Mouse (Mus musculus): Measurements from ENCODE around the gene Pcsk2.

Pcsk2 gene

DNA sequence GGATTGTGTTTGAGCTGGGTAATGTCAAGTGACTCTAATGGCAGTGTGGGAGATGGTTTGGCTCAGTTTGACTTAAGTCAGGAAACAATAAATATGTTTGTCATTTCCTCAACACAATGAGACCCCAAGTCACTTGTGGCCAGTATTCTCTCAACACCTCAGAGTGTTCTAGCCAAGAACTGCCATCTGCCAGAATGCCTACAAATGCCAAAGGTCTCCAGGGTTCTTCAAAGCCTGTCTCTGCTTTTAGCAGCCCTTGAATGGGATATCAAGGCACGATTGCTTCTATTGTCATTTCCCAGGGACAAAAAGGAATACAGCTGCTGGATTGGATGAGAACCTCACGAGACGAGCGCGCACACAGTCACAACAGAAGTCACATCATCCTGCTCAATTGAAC is 100.0 kb downstream of the Pcsk2 start:
- no peak for DNase-seq

DNA sequence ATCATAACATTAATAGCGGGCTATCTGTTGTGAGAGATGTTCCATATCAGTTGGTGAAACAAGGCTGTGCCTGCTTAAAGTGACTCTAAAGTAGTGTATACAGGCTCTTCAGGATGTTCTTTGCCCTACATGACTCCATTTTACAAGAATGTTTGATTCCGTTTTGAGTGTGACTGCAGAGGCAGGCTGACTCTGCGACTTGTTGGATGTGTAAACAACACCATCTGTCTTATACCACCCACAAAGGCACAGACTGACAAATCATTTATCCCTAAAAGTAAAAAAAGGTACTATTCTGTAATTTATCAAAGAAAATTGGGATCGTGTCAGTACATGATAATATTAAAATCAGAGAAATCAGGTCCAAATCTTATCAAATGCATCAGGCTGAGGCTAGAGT is 108.7 kb downstream of the Pcsk2 start:
- no peak for DNase-seq

DNA sequence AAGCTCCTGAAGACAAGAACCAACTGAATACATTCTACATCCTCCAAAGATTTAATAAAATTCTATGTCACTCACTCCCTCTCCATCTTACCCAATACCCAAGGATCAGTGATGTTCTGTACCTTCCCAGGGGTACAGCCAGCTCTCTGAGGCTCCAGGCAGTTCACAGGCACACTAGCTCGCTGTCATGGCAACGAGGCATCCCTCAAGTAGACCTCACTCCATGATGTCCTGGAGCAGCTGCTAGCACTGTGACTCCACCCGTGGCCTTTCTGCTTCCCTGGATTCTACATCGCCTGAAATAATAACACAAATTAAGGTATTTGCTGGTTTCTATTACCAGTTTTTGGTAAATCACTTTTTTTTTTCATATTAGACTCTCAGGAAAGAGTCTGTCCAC is 111.0 kb downstream of the Pcsk2 start:
- no peak for DNase-seq

DNA sequence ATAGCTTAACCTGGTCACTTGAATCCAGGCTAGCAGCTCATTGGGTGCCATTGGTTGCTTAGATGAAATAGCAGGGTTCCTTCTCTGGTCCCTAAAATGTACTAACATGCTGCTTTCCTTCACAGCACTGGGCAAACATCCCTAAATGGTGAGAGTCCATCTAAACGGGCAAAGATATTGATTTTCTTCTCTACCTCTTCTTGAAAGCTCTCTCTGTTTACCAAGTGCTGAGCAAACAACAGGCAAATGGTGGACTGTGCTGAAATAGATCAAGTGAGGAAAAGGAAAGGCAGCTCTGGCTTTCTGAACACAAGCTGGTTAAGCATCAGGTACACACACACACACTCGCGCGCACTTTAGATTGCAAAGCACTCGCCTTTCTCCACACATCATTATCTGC is 120.8 kb downstream of the Pcsk2 start:
- no peak for DNase-seq

DNA sequence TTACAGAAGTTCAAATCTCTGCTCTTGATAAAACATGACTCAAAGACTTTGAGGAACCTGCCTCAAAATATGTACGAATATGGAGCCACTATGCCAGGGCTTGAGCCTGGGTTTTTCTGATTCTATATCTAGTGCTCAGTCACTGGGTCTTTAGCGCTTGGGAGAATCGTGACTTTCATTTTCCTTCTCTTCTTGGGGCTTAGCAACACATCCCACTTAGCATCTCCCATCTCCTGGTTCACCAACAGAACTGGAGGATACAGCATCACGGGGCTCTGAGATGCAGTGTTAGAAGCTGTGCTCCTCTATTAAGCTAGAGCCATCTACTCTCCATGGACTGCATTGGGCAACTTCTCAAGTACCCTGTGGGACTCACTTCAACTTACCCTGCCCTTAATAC is 131.9 kb downstream of the Pcsk2 start:
- DNase-seq = no peak

DNA sequence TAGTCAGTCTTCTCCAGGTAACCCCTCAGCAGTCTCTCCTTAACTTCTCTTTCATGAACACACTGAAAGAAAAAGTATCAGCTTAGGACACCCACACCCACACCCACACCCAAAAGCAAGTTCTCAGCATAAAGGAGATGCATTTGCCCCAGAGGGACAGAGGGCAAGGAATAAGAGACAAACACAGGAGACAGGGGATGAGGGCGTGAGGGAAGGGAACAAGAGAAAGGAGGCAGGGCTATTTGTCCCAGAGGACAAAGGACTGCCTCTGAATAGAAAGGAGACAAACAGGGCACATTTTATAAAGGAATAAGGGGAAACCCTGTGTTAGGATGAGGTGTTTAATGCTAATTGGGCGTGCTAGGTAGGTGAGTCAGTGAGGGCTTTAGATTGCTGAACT is 133.6 kb downstream of the Pcsk2 start:
- DNase-seq = no peak

DNA sequence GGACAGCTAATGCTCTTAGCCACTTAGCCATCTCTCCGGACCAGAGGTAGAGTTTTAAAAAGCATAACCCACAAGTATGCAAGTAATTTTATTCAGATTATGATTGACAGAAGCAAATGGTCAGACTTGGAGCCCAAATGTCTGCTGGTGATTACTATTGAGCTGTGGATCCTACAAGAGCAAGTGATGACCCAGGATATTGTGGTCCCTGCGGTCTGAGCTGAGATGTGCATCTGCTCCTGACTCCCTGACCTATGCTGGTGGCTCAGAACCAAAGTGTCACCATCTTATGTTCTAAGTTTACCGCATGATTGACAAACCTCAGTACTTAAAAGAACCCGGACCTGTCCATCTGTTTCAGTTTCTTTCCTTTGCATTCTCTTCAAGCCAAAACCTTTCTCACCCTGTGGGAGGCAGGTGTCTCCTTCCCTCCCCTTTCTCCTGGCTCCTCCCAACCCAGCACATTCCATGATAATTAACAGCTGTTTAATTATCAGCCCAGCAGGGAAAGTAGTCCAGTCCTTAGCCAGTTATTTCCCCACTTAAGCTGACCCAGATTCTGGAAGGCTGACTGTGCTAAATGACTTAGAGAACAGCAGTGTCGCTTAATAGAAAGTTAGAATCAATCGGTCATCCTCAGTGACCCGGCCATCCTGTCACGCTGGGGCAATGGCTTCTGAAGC is 136.1 kb downstream of the Pcsk2 start:
- peak; percentile 62 for DNase-seq

DNA sequence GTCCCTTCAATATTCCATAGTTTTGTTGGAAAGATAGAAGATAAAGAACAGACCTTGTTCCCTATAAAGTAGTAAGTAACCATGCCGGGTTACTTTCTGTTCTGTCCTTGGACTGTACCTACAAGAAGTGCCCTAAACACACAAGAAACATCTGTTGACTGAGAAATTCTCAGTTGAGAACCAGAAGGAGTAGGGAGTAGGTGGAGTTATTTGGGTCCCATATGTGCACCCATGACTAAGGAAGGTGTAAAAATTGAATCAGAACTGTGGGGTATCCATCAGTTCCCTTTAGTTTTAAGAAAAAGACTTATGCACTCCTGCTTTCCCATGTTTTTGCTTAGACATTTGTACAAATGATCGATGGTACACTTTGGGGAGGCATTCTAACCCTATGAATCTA is 137.6 kb downstream of the Pcsk2 start:
- DNase-seq = no peak

DNA sequence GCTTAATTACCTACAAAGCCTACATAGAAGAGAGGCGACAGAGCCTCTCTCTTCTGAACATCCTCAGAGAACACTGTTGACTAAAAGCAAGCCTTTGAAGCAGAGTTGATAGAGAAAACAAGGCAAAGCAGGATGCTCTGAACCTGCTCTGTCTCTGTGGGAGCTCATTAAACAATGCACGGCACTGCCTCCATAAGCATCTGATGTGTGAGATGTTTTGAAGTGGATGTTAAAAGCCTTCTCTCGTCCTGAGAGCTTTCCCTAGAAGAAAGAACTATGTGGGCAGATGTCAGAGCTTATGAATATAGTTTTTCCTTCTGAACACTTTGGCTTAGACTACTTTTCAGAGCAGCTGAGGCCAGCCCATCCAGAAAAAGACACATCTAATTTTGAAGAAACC is 145.3 kb downstream of the Pcsk2 start:
- no peak for DNase-seq

DNA sequence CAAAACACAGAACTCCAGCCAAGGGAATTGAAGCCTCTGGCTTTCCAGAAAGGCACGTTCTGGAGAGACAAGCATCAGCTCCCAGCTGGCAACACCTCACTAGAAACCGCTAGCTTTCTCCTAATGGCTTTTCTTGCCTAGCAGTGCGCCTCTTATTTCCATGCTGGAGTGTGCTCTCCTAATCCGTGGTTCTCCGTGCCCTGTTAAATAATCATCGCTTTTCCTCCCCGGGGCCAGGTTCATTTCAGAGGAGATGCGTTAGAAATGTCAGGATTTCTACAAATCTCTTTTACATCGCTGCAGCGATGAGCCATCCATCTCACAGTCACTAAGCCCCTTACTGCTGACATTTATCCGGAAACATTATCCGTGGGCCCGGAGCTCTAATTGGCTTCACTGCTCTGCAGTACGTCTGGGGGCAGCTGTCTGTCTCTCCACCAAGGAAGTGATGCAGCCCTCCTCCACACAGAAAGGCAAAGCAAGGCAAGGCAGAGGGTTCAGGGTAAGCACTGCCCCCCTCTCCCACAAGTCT is 150.1 kb downstream of the Pcsk2 start:
- no peak for DNase-seq

DNA sequence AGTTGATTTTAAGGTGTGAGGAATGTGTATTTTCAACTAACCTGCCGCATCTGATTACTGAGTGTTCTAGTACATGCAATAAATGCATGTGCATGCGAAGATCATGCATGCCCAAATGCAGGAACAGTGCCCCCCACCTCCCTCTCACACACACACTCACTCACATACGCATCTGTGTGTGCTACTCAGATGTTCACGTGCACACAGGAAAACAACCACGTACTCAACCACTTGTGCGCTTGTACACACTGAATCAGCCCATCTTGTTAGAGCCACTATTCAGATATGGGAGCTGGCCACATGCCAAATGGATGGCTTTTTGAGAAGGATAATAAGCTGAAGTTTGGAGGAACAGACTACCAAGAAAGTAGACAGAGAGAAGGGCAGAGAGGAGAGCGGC is 150.7 kb downstream of the Pcsk2 start:
- DNase-seq = no peak

DNA sequence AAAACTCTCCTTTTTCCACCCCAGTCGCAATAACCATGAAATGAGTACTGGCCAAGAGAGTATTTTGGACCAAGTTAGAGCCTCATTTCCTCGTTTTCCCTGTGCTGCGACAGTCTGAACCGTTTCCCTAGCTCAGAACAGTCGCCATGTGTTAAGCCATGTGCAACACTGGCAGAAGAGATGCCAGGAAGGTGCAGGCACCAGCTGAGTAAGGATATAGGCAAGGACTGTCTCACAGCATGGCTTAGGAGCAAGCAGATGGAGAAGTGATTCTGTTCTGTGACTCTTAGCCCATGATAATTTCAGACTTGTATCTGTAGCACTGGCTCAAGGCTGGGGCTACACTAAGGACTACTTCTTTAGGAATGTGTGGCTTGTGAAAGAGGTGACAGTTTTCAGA is 155.2 kb downstream of the Pcsk2 start:
- DNase-seq = no peak

DNA sequence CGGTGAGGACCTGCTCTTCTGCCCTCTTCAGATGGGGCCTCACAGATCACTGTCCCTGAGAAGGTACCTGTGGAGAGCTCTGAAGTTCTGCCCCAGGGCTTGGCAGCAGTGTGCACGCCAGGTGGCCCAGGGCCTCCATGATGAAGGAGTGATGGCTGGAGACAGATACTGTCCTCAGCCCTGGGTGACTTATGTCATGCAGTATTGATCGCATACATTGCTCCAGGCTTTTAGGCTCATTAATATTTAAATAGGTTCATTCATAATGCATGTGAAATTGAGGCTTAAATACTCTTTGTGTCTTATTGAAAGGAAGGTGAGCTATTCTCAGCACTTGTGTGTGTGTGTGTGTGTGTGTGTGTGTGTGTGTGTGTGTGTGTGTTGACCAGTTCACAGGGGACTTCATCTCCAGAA is 157.0 kb downstream of the Pcsk2 start:
- no peak for DNase-seq

DNA sequence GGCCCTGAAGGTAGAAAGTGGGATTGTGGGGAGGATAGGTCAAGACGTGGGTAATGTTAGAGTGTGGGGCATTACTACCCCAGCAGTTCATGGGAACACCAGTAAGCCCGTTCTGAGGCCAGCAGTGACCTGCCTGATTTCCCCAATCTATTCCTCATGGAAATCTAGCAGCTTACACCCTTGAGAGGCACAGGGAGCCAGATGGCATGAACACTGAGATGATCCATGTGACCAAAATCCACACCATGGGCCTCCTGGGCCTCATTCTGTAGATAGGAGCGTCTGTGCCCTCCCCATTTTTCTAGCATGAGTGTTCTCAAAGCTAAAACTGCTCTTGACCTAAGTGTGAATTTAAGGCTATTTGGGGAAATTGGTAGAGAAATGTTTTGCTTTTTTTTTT is 162.2 kb downstream of the Pcsk2 start:
- no peak for DNase-seq

DNA sequence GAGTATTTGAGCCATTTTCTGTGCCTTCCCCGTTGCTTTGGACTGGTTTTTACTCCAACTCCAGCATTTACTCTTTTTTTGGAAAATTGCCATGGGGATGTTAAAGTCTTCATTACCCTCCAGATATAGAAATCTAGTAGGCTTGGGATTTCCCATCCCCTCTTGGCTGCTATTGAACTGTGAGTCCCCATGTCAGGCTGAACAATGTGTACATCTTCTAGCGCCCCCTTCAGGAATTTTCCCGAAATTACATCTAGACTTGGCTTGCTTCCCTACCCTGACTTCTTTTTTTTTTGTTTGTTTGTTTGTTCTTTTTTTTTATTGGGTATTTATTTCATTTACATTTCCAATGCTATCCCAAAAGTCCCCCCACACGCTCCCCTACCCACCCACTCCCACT is 163.3 kb downstream of the Pcsk2 start:
- no peak for DNase-seq

DNA sequence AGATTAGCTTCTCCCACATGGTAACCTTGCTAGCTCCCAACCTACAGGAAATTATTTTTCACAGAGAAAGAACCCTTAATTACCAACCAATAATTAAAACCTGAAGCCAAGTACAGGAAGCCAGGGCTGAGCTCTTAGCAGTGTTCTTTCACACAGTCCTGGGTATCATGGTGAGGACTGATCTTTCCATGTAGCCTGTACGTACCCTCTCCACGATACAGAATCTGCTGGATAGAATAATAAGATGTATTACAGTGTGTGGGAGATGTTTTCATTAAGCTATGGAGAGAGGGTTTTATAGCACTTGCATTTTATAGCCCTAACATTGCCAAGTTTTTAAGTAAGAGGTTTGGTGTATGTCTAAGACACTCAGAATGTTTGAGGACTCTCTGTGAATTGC is 164.0 kb downstream of the Pcsk2 start:
- no peak for DNase-seq

DNA sequence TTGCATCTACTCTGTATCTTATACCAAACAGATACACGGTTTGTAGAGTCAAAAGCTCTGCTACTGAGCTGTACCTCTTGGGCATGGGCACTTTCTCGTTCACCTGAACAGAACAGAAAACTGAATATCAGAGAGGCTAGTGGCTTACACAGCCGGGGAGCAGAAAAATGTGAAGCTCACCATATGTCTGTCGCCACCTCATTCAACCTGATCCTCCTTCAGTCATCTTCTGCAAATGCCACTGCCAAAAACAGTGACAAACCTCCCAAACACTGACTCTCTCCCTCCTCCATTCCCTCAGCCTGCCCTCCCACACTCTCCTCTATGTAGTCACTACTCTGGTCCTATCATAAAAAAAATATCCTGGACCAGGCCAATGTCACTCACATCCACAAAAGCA is 165.9 kb downstream of the Pcsk2 start:
- DNase-seq = no peak

DNA sequence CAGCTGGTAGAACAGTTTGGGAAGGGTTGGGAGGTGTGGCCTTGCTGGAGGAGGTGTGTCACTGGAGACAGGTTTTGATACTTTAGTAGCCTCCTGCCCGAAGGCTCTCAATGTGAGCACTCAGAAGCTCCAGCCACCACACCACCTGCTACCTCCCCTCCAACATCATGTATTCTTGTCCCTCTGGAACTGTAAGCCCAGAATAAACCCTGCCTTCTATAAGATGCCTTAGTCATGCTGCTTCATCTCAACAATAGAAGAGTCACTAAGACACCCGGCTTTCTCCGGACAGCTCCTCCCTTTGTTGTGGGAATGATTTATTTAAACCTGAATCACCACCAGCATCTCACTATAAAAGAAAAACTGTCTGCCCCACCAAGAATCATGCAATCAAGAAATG is 166.9 kb downstream of the Pcsk2 start:
- DNase-seq = no peak

DNA sequence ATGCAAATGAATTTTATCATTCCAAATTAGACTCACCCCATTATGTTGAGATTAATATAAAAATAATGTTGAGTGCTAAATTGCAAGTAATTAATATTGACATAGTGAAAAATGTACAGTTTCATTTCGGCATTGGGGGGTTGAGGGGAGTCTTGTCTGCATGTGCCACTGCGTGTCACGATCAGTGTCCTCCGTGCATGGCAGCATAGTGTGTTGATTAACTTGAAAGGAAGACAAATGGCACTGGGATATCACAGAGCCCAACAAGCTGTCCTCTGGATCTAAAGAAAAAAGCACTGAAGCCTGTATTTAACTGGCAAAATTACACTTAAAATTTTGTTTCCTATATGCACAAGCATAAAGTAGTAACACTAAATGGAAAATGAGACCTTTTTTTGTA is 167.9 kb downstream of the Pcsk2 start:
- no peak for DNase-seq

DNA sequence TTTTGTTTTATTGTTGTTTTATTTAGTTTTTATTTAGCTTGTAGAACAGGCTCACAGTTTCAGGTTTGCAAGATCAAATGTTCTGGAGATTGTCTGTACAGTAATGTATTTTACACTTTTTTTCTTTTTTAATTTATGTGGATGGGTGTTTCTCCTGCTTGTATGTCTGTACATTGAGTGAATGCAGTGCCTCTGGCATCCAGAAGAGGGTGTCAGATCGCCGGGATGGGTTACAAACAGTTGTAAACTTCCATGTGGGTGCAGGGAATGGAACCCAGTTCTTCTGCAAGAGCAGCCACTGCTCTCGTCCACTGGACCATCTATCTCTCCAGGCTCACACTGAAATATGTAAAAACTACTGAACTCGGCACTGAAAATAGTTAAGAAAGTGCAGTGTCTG is 169.2 kb downstream of the Pcsk2 start:
- no peak for DNase-seq

DNA sequence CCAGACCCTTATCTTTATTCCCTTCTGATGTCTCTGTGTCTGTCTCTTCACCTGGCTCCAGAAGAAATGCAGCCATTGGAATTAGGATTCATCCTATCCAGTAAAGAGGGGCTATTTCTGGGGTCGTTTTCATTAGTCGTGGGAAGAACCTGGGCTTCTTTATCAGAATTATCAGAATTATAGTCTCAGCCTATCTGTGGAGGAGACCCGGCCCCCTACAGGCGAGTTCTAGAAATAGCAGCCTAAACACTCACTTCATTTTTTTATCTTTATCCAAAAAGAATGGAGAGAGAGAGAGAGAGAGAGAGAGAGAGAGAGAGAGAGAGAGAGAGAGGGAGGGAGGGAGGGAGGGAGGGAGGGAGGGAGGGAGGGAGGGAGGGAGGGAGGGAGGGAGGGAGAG is 177.3 kb downstream of the Pcsk2 start:
- DNase-seq = no peak

DNA sequence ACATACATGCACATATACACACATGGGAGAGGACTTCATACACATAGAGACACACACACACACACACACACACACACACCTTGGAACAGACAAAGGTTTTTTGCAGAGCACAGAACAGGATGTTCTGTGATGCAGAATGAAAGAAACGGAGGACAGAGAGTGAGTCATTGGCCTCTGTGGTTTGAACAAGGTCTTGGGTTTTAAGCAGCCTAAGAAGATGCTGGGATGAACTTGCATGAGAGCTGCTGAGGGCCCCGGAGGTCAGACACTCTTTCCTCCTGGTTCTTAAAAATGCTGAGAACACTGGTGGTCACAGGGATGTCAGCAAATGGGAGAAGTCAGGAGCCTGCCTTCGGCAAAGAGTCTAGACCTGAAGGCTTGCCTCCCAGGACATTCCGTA is 178.1 kb downstream of the Pcsk2 start:
- DNase-seq = no peak

DNA sequence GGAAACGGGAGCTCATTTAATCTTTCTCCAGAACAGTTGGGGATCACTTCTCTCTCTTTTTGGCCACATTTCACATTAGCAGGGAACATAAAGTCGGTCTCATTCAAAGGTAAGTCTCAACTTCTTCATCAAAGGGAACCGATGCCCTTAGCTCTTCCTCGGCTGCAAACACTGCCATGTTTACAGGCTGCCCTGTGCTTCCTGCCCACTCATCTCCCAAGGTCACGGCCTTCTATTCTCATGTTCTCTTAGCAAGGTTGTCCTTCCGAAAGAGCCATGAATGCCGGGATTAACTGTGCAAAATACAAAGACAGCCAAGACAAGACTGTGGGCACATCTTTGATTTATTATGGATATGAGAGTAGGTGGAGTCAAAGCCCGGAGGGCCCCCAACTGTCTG is 178.8 kb downstream of the Pcsk2 start:
- no peak for DNase-seq

DNA sequence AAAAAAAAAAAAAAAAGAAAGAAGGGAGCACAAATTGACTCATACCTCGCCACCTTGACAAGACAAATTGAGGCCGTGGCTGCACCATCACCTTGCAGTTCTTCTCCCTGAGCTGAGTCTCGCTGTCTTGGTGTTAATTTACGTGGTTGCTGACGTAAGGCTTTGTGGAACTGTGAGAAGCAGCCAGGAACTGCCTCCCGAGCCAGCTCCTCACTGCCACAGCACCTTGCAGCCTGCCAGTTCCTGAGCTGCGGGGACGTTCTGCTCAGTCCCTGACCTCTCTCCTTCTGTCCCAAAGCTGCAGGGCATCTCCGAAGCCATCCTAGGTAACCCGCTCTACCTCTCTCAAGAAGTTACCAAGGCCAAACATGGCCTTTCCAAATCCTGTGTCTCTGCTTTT is 186.5 kb downstream of the Pcsk2 start:
- no peak for DNase-seq

DNA sequence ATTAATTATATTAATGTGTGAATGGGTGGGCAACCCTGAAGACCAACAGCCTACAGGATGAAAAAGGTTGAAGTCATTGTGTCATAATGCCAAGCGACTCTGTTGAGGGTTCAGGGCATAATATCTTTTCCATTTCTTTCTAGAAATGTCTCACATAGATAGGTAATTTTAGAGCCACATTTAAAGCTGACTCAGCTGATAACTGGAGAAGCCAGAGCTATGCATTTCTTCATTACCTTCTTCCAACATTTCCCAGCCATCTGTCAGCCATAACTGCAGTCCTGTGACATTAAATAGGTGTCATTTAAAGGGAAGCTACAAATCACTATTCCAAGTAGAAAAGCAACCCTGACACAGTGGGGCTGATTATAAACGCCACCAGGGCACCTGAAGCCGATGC is 189.5 kb downstream of the Pcsk2 start:
- no peak for DNase-seq
